Mouse (Mus musculus) lung, postnatal 0 days (tissue): ENCODE measurements at regions not wholly inside any gene's neighbourhood (a gene's known extent, or its start where the extent isn't known, plus 50 kb on each side); places are given as distances from the start of the nearest gene placed in this dataset.

ENCODE experiments used
- CTCF ChIP-seq: IDR thresholded peaks from 2 replicates; pipeline ENCODE4 v1.5.1; 2016; ENCODE audit warnings: antibody characterized with exemption, mild to moderate bottlenecking
- EP300 ChIP-seq: IDR thresholded peaks from 2 replicates; pipeline ENCODE4 v1.6.1; 2016; ENCODE audit warnings: antibody characterized with exemption, mild to moderate bottlenecking, control low read depth

DNA sequence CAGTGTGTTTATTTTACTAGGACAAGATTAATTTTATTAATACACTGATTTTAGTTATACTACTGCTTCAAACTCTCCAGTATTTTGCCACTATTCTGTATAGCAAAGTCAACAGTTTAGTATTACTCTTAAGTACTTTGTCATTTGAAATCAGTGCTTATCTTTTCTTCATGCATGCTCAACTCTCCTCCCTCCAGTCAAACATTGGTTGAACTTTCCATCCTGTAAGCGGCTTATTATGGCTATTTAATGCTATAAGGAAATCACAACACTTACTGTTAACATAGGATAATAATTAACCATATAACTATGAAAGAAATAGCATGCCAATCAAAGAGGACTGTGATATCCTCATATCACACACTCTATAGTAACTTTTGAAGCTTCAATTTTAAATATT lies 57.5 kb upstream of the Pof1b start:
- TF ChIP-seq CTCF: no peak
- TF ChIP-seq EP300: no peak
